Mouse (Mus musculus) kidney, postnatal 10 days (tissue): ENCODE measurements around the gene Stx1b.
A peak's percentile ranks its signal among the peaks of the same experiment; 100 is the strongest.
"Not testable (repeated sequence)": the region's sequence is repeated elsewhere in the genome, so short reads cannot be mapped to it uniquely, and the experiment has no call there.

Experiments used
- DNase-seq: peaks from one replicate; pipeline ENCODE4 v3.0.0; 2021; ENCODE audit warnings: mixed read lengths

The Stx1b gene

DNA sequence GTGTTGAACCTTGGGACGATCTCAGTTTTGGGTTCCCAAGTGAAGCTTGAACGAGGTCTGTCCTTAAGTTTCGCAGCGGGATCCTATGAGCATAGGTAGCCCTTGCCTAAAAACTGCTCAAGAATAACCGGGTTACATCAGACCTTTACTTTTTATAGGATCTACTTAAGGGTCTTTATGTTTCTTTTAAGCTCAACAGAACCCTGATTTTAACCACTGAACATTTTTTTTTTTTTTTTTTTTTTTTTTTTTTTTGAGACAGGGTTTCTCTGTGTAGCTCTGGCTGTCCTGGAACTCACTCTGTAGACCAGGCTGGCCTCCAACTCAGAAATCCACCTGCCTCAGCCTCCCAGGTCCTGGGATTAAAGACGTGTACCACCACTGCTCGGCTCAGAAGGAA lies 48.5 kb downstream of the Stx1b start:
- not testable (repeated sequence) for DNase-seq

DNA sequence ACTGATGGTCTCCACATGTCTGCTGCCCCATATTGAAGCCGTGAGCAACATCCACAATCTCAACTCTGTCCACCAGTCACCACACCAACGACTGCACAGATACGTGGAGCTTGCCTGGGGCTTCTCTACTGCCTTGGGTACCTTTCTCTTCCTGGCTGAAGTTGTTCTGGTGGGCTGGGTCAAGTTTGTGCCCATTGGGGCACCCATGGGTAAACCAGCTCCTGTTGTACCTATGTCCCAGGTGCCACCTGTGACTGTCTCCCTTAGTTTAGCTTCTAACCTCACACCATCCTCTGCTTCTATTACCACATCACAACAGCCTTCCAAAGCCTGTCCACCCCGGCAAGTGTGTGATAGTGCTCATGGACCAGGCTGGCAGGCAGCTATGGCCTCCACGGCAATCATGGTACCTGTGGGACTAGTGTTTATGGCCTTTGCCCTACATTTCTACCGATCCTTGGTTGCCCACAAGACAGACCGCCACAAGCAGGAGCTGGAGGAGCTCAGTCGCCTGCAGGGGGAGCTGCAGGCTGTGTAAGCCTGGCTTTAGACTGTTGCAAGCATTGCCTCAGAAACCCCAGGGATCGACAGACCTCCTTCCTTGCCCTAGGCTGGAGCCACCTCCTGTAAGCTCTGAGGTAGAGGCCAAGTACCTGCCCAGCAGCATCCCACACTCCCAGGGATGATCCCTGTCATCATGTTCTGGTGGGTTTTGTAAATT lies 50.5 kb downstream of the Stx1b start:
- DNase-seq: peak; percentile 84

DNA sequence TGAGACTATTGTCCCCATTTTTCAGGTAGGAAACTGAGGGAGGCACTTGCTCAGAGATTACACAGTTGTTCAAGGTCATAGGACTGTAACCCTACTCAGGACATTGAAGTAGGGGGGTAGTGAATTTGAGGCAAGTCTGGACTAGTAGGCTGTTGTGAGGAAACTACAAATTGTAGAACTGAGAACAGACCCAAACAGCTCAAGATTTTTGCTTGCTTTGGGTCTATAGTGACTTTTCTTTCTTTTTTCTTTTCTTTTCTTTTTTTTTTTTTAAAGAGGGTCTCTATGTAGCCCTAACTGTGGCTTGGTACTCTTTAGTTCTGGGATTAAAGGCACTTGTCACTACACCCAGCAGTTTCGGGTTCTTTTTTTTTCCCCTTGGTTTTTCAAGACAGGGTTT lies 51.8 kb downstream of the Stx1b start:
- DNase-seq: no peak

DNA sequence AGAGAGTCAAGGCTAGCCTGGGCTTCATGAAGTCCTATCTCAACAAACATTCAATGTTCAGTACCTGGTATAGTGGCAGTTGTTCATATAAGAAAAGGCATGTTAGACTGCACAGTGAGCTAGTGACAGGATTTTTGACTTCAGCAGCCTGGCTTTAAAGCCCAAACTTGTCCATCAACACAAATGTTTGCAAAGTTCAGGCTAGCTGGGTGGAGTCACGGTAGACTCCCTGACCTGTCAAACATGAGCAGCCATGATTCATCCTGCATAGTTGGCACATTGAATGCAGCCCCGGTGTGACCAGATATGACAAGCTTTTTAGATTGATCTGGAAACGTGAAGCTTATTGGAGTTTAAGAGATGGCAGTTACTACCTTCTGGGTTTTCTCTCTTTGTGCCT lies 52.3 kb downstream of the Stx1b start:
- no peak for DNase-seq

DNA sequence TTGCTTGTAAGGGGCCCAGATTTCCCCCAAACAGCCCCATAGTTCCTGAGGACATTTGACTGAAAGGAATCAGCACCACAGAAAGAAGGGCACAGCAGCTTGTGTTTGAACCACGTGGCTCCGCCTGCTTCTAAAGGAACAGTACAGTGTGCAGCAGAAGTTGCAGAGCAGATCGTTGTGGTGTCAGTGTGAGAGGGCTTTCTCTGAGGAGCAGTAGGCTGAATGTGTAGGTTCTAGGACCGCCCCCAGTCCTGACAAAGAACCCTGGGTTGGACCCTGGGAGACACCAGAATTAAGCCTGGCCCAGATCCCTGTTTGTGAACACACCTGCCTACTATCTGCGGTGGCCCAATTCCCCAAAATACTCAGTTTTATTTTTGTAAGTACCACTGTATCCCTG lies 53.1 kb downstream of the Stx1b start:
- DNase-seq: no peak

DNA sequence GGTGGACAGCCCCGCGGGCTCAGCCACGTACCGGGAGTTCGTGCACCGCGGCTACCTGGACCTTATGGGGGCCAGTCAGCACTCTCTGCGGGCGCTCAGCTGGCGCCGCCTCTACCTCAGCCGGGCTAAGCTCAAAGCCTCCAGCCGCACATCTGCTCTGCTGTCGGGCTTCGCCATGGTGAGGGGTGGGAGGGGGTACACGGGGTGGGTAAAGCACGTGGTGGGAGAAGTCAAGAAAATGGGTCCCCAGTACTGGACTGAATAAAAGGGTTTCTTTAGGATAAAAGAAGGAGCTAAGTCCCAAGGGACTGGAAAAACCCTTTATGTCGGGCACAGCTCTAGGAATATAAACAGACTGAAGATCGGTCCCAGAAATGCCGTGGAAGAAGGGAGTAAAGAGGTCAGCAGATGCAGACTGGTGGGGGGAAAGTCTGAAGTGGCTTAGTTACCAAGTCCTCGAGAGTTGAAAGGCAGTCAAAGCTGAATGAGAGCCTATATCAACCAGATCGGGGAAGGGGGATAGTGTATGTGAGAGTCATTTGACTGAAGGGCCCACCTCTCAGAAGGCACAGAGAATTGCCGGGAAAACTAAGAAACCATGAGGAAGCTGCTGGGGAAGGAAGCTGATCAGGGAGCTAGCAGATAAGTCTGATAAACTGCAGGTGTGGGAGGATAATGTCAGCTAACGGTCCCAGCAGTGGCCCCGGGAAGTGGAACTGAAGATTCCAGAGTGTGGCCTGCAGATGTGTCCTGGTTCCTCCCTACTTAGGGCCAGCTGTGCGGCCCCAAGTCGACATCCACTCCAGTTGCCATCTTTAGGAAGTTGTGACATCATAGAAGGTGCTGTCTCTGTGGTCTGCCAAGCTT lies 54.1 kb downstream of the Stx1b start:
- peak; percentile 26 for DNase-seq

DNA sequence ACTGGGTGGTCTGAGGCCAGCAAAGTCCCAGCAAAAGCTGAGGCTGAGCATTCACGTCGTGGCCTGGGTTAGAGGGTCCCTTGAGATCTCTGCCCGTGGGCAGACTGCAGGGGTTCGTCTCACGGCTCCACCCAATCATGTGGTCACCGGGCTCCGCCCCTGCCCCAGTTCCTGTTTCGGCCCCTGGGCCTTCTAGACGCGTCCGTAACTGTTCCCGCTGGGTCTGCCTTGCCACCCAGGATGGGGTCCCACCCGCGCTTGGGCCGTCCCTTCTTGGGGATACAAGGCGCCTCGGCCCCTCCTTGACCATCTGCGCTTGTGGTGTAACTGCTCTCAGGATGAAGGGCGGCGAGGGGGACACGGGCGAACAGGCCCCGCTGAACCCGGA lies 54.7 kb downstream of the Stx1b start, which contains the start of gene Orai3:
Orai3 (plus strand) TSS at position 165 of the 388 bp plus-strand sequence.
- DNase-seq: peak; percentile 94

DNA sequence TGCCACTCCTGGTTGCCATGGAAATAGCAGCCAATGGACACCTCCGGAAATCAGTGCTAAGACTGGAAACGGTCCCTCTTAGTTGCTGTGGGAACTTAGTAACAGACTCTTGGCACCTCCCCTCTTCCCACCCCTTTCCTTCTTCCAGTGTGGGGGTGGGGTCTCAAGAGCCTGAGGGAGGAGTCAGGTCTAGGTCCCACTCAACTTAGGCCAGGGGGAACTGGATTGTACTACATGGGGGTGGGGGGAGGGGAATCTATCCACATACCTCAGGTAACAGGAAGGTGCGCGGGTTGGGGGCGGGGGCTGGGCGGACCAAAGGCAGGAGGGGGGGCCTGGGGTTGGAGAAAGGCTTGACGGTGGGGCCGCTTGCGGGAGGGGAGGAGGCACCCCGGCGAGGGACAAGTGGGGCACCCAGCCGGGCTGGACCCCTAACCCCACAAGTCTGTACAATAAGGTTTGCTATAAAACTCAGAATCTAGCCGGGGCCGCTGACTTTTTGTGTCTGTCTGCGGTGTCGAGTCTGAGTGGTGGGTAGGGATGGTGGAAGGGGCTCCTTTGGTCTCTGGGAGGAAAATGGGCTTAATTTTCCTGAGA lies 55.3 kb downstream of the Stx1b start:
- peak; percentile 96 for DNase-seq

DNA sequence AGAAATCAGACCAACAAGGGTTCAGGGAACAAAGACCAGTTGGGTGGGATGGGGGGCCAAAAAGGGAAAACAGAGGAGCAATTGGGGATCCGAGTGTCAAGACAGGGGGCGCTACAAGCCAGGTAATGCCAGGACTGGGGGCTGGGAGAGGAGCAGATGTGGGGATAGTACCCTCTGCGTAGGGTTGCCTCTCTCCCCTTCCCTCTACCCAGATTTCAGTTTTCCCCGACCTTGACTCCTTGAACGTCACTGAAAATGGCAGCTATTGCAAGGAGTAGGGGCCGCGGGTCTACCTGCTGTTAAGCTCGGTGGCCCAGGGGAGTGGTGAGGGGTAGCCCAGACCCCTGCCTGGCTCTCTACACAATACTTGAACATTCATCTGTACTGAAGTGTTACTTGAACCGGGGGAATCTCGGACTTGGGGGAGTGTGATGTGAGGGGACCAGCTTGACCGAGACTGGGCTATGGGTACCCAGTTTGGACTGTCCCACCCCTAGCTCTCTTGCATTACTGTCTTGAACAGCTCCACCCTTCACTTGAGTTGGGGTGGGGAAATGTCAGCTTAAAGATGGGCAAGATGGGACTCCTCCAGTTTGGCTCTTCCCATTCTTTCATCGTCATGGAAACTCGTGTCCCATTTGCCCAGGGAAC lies 55.9 kb downstream of the Stx1b start:
- peak; percentile 57 for DNase-seq

DNA sequence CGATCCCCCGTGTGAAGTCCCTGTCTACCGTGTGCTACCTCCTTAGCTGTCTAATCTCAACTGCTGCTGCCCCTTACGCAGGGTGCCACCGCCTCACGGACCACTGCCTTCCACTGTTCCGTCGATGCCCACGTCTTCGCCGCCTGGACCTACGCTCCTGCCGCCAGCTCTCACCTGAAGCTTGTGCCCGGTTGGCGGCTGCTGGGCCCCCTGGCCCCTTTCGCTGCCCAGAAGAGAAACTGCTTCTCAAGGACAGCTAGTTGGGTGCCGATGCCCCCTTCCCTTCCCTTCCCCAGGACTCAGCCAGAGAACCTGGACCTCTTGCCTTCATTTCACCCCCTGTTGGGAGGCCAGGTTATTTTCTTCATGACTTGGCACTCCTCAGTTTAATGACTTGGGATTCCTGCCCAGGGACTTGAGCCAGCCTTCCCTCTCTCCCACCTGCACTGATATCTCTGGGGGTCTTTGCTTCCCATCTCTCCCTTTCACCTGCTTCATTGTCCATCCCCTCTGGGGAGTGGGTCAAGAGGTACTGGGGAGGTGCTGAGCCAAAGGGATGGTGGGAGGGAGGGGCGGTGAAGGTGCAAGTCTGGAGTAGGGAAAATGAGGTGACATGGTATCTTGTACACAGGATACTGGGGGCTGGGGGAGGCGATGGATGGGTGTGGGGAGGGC lies 56.5 kb downstream of the Stx1b start:
- DNase-seq: peak; percentile 26

DNA sequence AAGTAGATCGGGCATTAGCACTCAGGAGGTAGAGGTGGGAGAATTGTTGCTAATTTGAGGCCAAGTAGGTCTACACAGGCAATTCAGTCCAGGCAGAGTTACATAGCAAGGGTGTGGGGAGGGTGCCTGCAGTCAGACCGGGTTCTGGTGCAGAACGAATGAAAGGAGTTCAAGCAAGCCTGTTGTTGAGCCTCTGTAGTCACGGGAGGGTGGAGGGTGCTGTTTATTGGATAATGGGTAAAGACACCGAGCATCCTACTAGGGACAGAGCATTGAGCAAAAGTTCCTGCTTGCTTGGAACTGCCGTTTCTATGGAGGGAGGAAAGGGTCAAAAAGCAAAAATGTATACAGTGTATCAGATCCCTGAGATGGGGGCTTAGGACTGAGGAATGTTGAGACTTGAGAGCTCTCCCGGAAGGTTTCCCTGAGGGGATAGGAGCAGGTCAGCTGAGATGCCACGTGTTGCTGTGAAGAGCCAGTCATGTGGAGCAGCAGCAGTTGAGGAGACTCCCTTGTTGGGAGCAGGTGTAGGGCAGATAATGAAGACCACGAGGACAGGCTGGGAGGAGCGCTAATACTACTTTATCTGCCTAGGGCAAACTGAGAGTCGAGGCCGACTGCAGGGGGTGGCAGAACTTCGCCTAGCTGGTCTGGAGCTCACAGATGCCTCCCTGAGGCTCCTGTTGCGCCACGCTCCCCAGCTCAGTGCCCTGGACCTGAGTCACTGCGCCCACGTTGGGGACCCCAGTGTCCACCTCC lies 57.3 kb downstream of the Stx1b start:
- DNase-seq: no peak

DNA sequence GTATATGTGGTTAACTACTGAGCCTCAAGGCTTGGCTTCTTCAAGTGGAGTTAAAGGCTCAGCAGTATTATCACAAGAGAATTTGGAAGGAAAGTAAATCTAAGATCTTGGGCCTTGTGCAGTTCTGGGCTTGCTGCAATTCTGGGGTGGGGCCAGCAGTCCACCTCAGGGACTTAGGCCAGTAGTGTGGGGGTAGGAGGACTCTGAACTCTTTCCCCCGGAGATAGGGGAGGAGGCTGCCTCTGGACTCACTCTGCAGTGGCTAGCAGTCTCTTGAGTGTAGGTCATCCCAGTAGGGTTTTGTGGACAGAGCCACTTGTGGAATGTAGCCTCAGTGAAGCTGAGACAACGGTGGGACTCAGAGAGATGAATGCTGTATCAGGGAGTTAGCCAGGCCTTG lies 58.6 kb downstream of the Stx1b start:
- peak; percentile 46 for DNase-seq

DNA sequence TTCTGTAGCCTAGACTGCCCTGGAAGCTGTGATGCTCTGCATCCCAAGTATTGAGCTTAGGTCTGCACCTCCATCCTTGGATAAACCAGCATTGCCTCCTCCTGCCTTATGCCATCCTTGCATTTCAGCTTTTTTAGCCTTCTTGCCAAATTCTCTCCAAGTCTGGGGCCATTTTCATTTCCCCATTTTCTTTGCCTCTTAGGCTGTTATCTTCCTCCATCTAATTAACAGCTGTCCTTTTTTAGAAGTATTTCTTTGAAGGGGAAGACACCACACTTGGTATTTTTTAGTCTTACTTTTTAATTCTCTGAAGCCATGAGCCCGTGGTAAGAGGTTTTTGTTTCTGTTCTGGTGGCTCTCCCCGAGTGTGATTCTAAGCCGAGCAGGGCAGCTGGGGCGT lies 60.7 kb downstream of the Stx1b start:
- DNase-seq: no peak

DNA sequence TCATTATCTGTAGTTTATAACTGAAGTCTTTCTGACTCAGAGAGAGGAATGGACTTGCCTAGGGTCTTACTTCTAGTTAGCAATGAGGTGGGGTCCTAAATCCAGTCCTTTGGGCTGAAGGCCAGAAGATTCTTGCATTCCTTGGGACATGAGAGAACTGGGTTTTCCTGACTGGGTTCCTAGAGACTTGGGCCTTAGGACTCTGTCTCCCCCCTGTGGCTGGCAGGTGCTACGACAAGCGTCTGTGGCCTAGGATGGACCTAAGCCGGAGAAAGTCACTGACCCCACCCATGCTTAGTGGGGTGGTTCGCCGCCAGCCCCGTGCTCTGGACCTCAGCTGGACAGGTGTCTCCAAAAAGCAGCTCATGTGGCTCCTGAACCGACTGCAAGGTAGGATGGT lies 63.3 kb downstream of the Stx1b start:
- DNase-seq: peak; percentile 84

DNA sequence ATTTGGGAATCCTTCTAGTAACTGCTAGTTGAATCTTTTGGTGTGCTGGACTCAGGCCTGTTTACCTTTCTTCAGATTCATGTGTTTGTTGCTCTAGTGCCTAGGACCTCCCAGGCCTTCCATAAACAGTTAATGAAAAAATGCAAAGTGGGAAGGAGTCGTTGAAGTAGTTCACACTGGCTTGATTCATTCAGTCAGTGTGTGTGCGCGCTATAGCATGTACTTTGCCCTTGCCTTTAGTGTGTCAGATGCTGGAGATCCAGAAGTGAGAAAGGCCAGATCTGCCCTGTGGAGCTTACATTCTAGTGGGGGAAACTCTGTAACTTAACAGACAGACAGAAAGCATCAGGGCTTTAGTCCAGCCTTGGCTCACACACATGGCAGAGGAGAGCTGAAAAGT lies 63.9 kb downstream of the Stx1b start:
- DNase-seq: no peak

DNA sequence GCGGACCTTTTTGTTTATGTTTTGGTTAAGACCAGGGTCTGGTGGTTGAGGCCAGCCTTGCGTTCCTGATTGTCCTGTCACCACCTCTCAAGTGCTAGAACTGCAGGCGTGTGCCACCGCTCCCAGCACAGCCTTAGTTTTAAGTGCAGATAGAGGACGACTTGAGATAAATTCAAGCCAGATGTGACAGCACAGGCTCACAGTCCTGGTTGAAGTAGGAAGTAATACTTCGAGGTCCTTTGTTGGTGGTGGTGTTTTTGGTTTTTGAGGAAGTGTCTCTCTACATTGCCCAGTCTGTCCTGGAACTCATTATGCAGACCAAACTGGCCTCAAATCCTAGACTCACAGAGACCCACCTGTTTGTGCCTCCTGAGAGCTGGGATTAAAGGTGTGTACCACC lies 64.6 kb downstream of the Stx1b start:
- DNase-seq: no peak
